ENCODE assay signal across 9 mouse cellular contexts in the genomic region with DNA sequence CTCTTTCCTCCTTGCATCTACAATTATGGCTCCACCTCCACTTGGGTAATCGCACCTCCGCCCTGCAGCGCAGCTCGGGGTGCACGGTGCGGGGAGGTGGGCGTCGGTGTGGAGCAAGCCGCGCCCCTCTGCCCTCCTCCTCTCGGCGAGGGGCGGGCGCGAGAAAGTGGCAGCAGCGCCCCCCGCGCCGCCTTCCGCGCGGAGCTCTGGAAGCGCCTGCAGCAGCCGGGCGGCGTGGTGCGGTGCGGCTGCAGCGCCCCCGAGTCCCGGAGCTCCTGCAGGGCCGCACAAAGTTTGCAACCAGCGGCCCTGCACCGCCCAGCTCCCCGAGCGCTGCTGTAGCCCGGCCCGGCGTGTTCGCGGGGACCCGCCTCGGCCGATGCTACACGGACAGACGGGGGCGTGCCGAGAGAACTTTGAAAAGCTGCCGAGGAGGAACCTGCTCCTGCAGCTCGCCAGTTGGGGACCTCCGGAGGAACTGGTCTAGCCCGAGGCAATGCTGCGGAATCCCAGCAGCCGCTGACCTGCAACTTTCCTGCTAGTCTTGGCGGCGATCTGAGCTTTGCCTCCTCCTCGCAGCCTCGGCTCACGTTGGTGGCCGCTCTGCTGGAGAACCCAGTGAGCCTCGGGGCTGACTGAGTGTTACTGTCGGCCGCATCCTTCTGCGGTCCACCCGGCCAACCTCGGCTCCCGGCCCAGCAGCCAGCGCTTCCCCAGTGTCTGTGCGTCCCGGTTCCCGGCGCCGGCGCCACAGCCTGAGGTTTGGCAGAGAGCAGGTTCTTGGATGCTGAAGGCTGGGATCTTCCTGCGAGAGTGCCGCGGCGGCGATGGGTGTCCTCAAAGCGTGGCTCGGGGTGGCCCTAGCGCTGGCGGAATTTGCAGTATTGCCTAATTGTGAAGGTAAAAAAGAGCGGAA. TPM values are rescaled to one million over a fixed set of nuclear protein-coding genes. Genes with fewer than 3 reads are reported as not detected.
DNase-seq lines count a peak whose midpoint lies in the region; ATAC-seq lines count a peak whose summit lies in the region.
"Had no signal": no experiment of that assay in that cellular context is flagged by ENCODE, and none has a peak within 500 bp of the region (broad histone marks: within the 10 kb centered on the region; RNA-seq: fewer than 3 reads in every experiment).

No protein-coding gene starts in this region.

- H3K36me3 ChIP-seq in forebrain, embryonic 16.5 days (ENCODE audit: control insufficient read depth, insufficient read depth), result no peaks in the 10 kb centered on the region
- H3K36me3 ChIP-seq in liver, embryonic 15.5 days (replicated peaks), result no peaks in the 10 kb centered on the region
- no peaks in the 10 kb centered on the region for H3K36me3 ChIP-seq in neural tube, embryonic 13.5 days
- H3K36me3 ChIP-seq: G1E had no signal

- H3K4me3 ChIP-seq in forebrain, embryonic 16.5 days (replicated peaks; ENCODE audit: low read length), result peak overlapping the region; percentile 71
- H3K4me3 ChIP-seq in liver, embryonic 15.5 days (replicated peaks), result peak overlapping the region; percentile 49
- peak overlapping the region; percentile 63 for H3K4me3 ChIP-seq in neural tube, embryonic 13.5 days

- H3K9me3 ChIP-seq in forebrain, embryonic 16.5 days (ENCODE audit: control insufficient read depth, low read length), result no peaks in the 10 kb centered on the region
- no peaks in the 10 kb centered on the region for H3K9me3 ChIP-seq in liver, embryonic 15.5 days (replicated peaks)
- H3K9me3 ChIP-seq in neural tube, embryonic 13.5 days, result no peaks in the 10 kb centered on the region

- H3K27me3 ChIP-seq in forebrain, embryonic 16.5 days (replicated peaks; ENCODE audit: control insufficient read depth, insufficient read depth, low read length), result peaks cover 2% of the 10 kb centered on the region; the same call in 1 of the 2 replicates
- H3K27me3 ChIP-seq in liver, embryonic 15.5 days, result peaks cover 56% of the 10 kb centered on the region
- H3K27me3 ChIP-seq in neural tube, embryonic 13.5 days, result peaks cover 19% of the 10 kb centered on the region

- peak overlapping the region; percentile 60 for H3K27ac ChIP-seq in forebrain, embryonic 16.5 days (ENCODE audit: low read length)
- H3K27ac ChIP-seq in liver, embryonic 15.5 days (replicated peaks), result no peak overlapping the region
- peak overlapping the region; percentile 34 for H3K27ac ChIP-seq in neural tube, embryonic 13.5 days (replicated peaks)

- WGBS in forebrain, embryonic 16.5 days, result under 1% methylated on average over 64 of the region's 84 CpGs
- under 1% methylated on average over 84 of the region's 84 CpGs for WGBS in liver, embryonic 15.5 days (ENCODE audit: insufficient replicate concordance)
- under 1% methylated on average over 83 of the region's 84 CpGs for WGBS in neural tube, embryonic 13.5 days

- DNase-seq in CD4-positive helper T cell, adult 2 months (ENCODE audit: low read depth, low spot score), result peak; percentile 3
- DNase-seq in cerebellum, adult 11 months, result peak; percentile 7
- peak; percentile 49 to 57 for DNase-seq in heart, postnatal 14 days
- peak; percentile 79 to 86 for DNase-seq in kidney, postnatal 4 days
- DNase-seq in thymus, postnatal 25 days, result peak; percentile 18

- H3K9ac ChIP-seq in forebrain, embryonic 16.5 days (replicated peaks; ENCODE audit: low read depth, low read length), result peak overlapping the region; percentile 66
- no peak overlapping the region for H3K9ac ChIP-seq in liver, embryonic 15.5 days
- H3K9ac ChIP-seq in neural tube, embryonic 13.5 days, result peak overlapping the region; percentile 73

- peak overlapping the region; percentile 99 for H3K4me2 ChIP-seq in forebrain, embryonic 16.5 days (ENCODE audit: low read length)
- H3K4me2 ChIP-seq in liver, embryonic 15.5 days, result peak overlapping the region; percentile 64
- H3K4me2 ChIP-seq in neural tube, embryonic 13.5 days, result peak overlapping the region; percentile 81

- peak; percentile 94 for ATAC-seq in forebrain, embryonic 16.5 days
- peak; percentile 57 for ATAC-seq in liver, embryonic 15.5 days (ENCODE audit: insufficient read depth)
- ATAC-seq in neural tube, embryonic 13.5 days (ENCODE audit: low read depth), result peak; percentile 94

- intact Hi-C loops in heart, postnatal 14 days (cut with DNase I), result no loop called here

- H3K4me1 ChIP-seq in forebrain, embryonic 16.5 days (replicated peaks; ENCODE audit: control insufficient read depth, insufficient read depth, low read length), result peaks cover 18% of the 10 kb centered on the region
- no peaks in the 10 kb centered on the region for H3K4me1 ChIP-seq in liver, embryonic 15.5 days (replicated peaks)
- peaks cover 25% of the 10 kb centered on the region for H3K4me1 ChIP-seq in neural tube, embryonic 13.5 days (replicated peaks)

RNA-seq across cellular contexts. Expression of a gene that starts 0.5 kb away (rescaled TPM):
- 2.8 and 3.4 TPM in 2 replicates for polyA plus RNA-seq in forebrain, embryonic 16.5 days (2015; fragmentation: Nextera tagmentation; extraction: Ambion mirVana)
- 1 to 10 TPM; 3.5 to 5.4 TPM for total RNA-seq in heart, postnatal 14 days (2021)
- polyA plus RNA-seq in liver, embryonic 15.5 days (2015; fragmentation: Nextera tagmentation; extraction: Ambion mirVana), result 0.81 and 1.4 TPM in 2 replicates
- 2.3 and 3.3 TPM in 2 replicates for polyA plus RNA-seq in neural tube, embryonic 13.5 days (2015; fragmentation: Nextera tagmentation; extraction: Ambion mirVana)

Comparison
In these comparisons a context has a peak if more than half of its experiments do, and no peak if none do; other contexts are left out.
1. DNase-seq: peak in every context shown above with its lines; median percentile 82 in kidney, postnatal 4 days; 53 in heart, postnatal 14 days; 18 in thymus, postnatal 25 days; 7 in cerebellum, adult 11 months; 3 in CD4-positive helper T cell, adult 2 months.